Mouse (Mus musculus): ENCODE data around the gene Vinac1. TPM values are rescaled to one million over a fixed set of nuclear protein-coding genes. Genes with fewer than 3 reads are reported as not detected.

The Vinac1 gene
- polyA plus RNA-seq, 1 experiment from 2014 or later = not detected

DNA sequence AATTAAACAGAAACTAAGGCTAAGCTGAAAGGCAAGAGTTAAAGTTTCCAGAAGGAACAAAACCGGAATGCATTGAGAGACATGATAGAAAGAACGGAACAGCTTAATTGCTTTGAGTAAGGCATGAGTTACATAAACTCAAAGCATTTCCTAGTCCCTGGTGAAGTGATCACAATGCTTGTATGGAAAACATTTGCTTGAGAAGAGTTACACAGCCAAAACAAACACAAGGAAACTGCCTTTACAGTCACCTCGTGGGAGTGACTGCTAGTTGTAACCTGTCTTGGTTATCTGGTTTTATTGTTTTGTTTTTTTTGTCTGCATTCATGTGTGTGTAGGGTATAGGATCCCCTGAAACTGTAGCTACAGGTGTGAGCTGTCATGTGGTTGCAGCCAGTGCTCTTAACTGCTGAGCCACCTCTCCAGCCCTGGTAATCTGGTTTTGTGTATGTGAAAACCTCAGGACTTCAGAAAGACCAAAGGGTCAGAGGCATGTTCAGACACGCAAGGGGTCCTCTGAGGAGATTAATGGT is 4.5 kb upstream of the Vinac1 start:
- H3K27ac ChIP-seq (ENCODE audit: low read length) = no peak overlapping the region
- no peak for ATAC-seq (ENCODE audit: low read depth)
- no peaks in the 10 kb centered on the region for H3K9me3 ChIP-seq (replicated peaks; ENCODE audit: control insufficient read depth, low read length)
- no peak overlapping the region for H3K4me3 ChIP-seq (ENCODE audit: low read depth, low read length)
- H3K4me1 ChIP-seq (ENCODE audit: control insufficient read depth, low read depth, low read length) = peaks cover 6% of the 10 kb centered on the region
- 45% methylated on average over 4 of the region's 4 CpGs for WGBS (ENCODE audit: insufficient replicate concordance)
- no peaks in the 10 kb centered on the region for H3K27me3 ChIP-seq (ENCODE audit: control insufficient read depth, insufficient read depth, low read depth, low read length)
- no peak overlapping the region for H3K9ac ChIP-seq (ENCODE audit: low read depth, low read length)
- no peak overlapping the region for H3K4me2 ChIP-seq (ENCODE audit: low read depth, low read length)
- no peaks in the 10 kb centered on the region for H3K36me3 ChIP-seq (ENCODE audit: control insufficient read depth, insufficient read depth)

DNA sequence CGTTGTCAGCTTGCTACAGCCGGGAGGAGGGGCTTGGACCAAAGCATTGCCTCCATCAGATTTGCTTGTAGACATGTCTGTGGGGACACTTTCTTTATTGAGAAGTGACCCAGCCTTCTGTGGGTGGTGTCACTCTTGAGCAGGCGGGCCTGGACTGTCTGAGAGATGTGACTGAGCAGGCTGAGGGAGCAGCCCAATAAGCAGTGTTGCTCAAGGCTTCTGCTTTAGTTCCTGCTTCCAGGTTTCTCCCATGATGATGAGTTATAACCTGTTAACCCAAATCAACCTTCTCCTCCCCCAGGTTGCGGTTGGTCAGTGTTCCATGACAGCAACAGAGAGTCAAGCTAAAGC is 1.2 kb downstream of the Vinac1 start:
- no peaks in the 10 kb centered on the region for H3K9me3 ChIP-seq (replicated peaks; ENCODE audit: control insufficient read depth, low read length)
- H3K9ac ChIP-seq (ENCODE audit: low read depth, low read length) = no peak overlapping the region
- H3K4me2 ChIP-seq (ENCODE audit: low read depth, low read length) = no peak overlapping the region
- 72% methylated on average over 4 of the region's 4 CpGs for WGBS (ENCODE audit: insufficient replicate concordance)
- no peak overlapping the region for H3K27ac ChIP-seq (ENCODE audit: low read length)
- no peaks in the 10 kb centered on the region for H3K4me1 ChIP-seq (ENCODE audit: control insufficient read depth, low read depth, low read length)
- H3K27me3 ChIP-seq (ENCODE audit: control insufficient read depth, insufficient read depth, low read depth, low read length) = no peaks in the 10 kb centered on the region
- H3K4me3 ChIP-seq (ENCODE audit: low read depth, low read length) = no peak overlapping the region
- no peaks in the 10 kb centered on the region for H3K36me3 ChIP-seq (ENCODE audit: control insufficient read depth, insufficient read depth)
- ATAC-seq (ENCODE audit: low read depth) = no peak

- ATAC-seq (ENCODE audit: low read depth) = no peak
- Histone ChIP-seq H3K4me2 (ENCODE audit: low read depth, low read length) (no peak overlapping the region), H3K27ac (ENCODE audit: low read length) (no peak overlapping the region), H3K27me3 (ENCODE audit: control insufficient read depth, insufficient read depth, low read depth, low read length) (no peaks in the 10 kb centered on the region), H3K9ac (ENCODE audit: low read depth, low read length) (no peak overlapping the region), H3K4me3 (ENCODE audit: low read depth, low read length) (no peak overlapping the region), H3K36me3 (ENCODE audit: control insufficient read depth, insufficient read depth) (no peaks in the 10 kb centered on the region), H3K9me3 (replicated peaks; ENCODE audit: control insufficient read depth, low read length) (no peaks in the 10 kb centered on the region), H3K4me1 (ENCODE audit: control insufficient read depth, low read depth, low read length) (no peaks in the 10 kb centered on the region)
- 55% methylated on average over 6 of the region's 6 CpGs for WGBS (ENCODE audit: insufficient replicate concordance)
These were observed 1.7 kb downstream of the Vinac1 start for GRCm38 (mm10) chr2:129046172-129046845.

DNA sequence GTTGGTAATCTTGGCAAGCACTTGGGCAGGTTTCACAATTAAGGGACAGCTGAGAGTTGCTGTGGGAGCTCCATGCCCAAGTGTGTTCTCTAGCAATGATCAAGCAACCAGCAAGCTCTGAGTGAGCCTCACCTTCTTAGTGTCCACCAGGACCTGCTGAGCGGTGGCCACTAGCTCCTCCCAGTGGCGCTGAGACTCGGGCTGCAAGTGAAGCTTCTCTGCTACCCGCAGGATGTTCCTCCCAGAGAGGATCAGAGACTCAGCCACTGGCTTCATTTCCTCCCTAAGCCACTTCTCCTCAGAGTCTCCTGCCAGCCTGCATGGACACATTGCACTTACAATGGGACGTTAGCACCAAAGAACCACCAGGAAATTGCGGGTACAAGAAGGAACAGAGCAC is 7.4 kb downstream of the Vinac1 start:
- Histone ChIP-seq H3K4me2 (ENCODE audit: low read depth, low read length) (no peak overlapping the region), H3K36me3 (ENCODE audit: control insufficient read depth, insufficient read depth) (no peaks in the 10 kb centered on the region), H3K9me3 (replicated peaks; ENCODE audit: control insufficient read depth, low read length) (no peaks in the 10 kb centered on the region), H3K9ac (ENCODE audit: low read depth, low read length) (no peak overlapping the region), H3K27ac (ENCODE audit: low read length) (no peak overlapping the region), H3K27me3 (ENCODE audit: control insufficient read depth, insufficient read depth, low read depth, low read length) (peaks cover 29% of the 10 kb centered on the region), H3K4me1 (ENCODE audit: control insufficient read depth, low read depth, low read length) (peaks cover 2% of the 10 kb centered on the region), H3K4me3 (ENCODE audit: low read depth, low read length) (no peak overlapping the region)
- WGBS (ENCODE audit: insufficient replicate concordance) = 9% methylated on average over 6 of the region's 6 CpGs
- ATAC-seq (ENCODE audit: low read depth) = no peak

DNA sequence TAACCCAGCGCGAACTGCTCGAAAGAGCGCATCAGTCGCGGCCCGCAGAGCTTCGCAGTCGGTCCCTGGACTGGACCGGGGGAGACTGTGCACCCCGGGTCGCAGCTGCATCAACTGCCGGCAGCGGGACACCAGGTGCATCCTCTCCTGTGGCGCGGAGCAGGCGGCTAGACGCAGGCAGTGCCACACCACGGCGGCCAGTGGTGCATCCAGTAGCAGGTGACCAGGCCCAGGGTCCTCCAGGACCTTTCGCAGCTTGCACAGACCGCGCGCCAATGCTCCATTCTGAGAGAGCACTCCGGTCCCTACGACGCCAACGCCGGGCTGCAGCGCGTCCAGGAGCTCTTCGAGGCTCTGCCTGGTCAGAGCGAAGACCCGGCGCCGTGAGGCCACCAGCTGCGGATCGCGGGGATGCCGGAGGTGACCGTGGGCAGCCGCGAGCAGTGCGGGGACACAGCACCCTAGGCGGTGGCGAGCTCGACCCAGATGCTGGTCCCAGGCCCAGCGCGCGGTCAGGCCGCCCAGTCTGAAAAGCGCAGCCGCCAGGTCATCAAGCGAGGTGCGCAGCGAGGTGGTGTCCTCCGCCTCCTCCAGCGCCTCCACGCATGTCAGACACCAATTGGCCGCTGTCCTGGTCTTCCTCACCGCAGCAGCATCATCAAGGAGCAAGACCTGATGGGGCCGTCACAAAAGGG is 8.9 kb downstream of the Vinac1 start:
- Histone ChIP-seq H3K9me3 (replicated peaks; ENCODE audit: control insufficient read depth, low read length) (no peaks in the 10 kb centered on the region), H3K4me1 (ENCODE audit: control insufficient read depth, low read depth, low read length) (peaks cover 2% of the 10 kb centered on the region), H3K4me2 (ENCODE audit: low read depth, low read length) (peak overlapping the region; percentile 46), H3K27me3 (ENCODE audit: control insufficient read depth, insufficient read depth, low read depth, low read length) (peaks cover 29% of the 10 kb centered on the region), H3K27ac (ENCODE audit: low read length) (no peak overlapping the region), H3K36me3 (ENCODE audit: control insufficient read depth, insufficient read depth) (no peaks in the 10 kb centered on the region), H3K4me3 (ENCODE audit: low read depth, low read length) (peak overlapping the region; percentile 31), H3K9ac (ENCODE audit: low read depth, low read length) (no peak overlapping the region)
- ATAC-seq (ENCODE audit: low read depth) = no peak
- WGBS (ENCODE audit: insufficient replicate concordance) = 4% methylated on average over 62 of the region's 62 CpGs

DNA sequence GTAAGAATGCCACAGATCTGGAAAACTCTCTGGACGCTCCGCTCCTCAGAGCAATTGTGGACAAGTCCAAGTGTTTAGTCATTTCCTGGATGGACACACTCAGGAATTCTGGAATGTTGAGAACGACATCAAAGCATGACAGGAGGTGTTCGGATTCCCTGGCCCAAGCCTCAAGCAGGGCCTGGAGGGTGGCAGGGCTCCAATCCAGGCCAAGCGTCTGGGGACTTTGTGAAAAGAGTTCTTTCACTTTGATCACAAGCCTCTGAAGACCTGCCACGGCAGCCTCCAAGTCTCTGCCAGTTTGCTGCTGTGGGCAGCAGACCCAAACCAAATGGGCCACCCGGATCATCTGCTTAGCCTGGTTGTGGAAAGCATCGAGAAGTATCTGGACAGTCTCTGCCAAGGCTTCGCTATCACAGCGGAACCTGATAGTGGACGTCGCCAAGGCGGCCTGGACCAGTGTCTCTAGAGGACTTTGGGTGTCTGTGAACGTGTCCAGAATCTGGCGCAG is 9.5 kb downstream of the Vinac1 start:
- peak overlapping the region; percentile 31 for H3K4me3 ChIP-seq (ENCODE audit: low read depth, low read length)
- ATAC-seq (ENCODE audit: low read depth) = no peak
- H3K36me3 ChIP-seq (ENCODE audit: control insufficient read depth, insufficient read depth) = no peaks in the 10 kb centered on the region
- 28% methylated on average over 15 of the region's 15 CpGs for WGBS (ENCODE audit: insufficient replicate concordance)
- H3K4me2 ChIP-seq (ENCODE audit: low read depth, low read length) = peak overlapping the region; percentile 46
- H3K27me3 ChIP-seq (ENCODE audit: control insufficient read depth, insufficient read depth, low read depth, low read length) = peaks cover 29% of the 10 kb centered on the region
- no peaks in the 10 kb centered on the region for H3K9me3 ChIP-seq (replicated peaks; ENCODE audit: control insufficient read depth, low read length)
- H3K9ac ChIP-seq (ENCODE audit: low read depth, low read length) = no peak overlapping the region
- H3K4me1 ChIP-seq (ENCODE audit: control insufficient read depth, low read depth, low read length) = peaks cover 2% of the 10 kb centered on the region
- no peak overlapping the region for H3K27ac ChIP-seq (ENCODE audit: low read length)

GRCm38 (mm10) chr2:129035381-129035780 is 12.6 kb downstream of the Vinac1 start:
- Histone ChIP-seq H3K4me3 (ENCODE audit: low read depth, low read length) (no peak overlapping the region), H3K27me3 (ENCODE audit: control insufficient read depth, insufficient read depth, low read depth, low read length) (peaks cover 26% of the 10 kb centered on the region), H3K4me1 (ENCODE audit: control insufficient read depth, low read depth, low read length) (peaks cover 2% of the 10 kb centered on the region), H3K36me3 (ENCODE audit: control insufficient read depth, insufficient read depth) (no peaks in the 10 kb centered on the region), H3K4me2 (ENCODE audit: low read depth, low read length) (no peak overlapping the region), H3K9me3 (replicated peaks; ENCODE audit: control insufficient read depth, low read length) (no peaks in the 10 kb centered on the region), H3K27ac (ENCODE audit: low read length) (no peak overlapping the region), H3K9ac (ENCODE audit: low read depth, low read length) (no peak overlapping the region)
- no peak for ATAC-seq (ENCODE audit: low read depth)
- WGBS (ENCODE audit: insufficient replicate concordance) = 59% methylated on average over 5 of the region's 5 CpGs

- ATAC-seq (ENCODE audit: low read depth) = no peak
- Histone ChIP-seq H3K27ac (ENCODE audit: low read length) (no peak overlapping the region), H3K9me3 (replicated peaks; ENCODE audit: control insufficient read depth, low read length) (no peaks in the 10 kb centered on the region), H3K4me3 (ENCODE audit: low read depth, low read length) (no peak overlapping the region), H3K27me3 (ENCODE audit: control insufficient read depth, insufficient read depth, low read depth, low read length) (no peaks in the 10 kb centered on the region), H3K4me1 (ENCODE audit: control insufficient read depth, low read depth, low read length) (no peaks in the 10 kb centered on the region), H3K4me2 (ENCODE audit: low read depth, low read length) (no peak overlapping the region), H3K9ac (ENCODE audit: low read depth, low read length) (no peak overlapping the region), H3K36me3 (ENCODE audit: control insufficient read depth, insufficient read depth) (no peaks in the 10 kb centered on the region)
- WGBS (ENCODE audit: insufficient replicate concordance) = 60% methylated on average over 9 of the region's 9 CpGs
These were observed 23.2 kb downstream of the Vinac1 start for GRCm38 (mm10) chr2:129024820-129025219.

- Histone ChIP-seq H3K9ac (ENCODE audit: low read depth, low read length) (no peak overlapping the region), H3K4me1 (ENCODE audit: control insufficient read depth, low read depth, low read length) (no peaks in the 10 kb centered on the region), H3K4me3 (ENCODE audit: low read depth, low read length) (no peak overlapping the region), H3K36me3 (ENCODE audit: control insufficient read depth, insufficient read depth) (no peaks in the 10 kb centered on the region), H3K4me2 (ENCODE audit: low read depth, low read length) (no peak overlapping the region), H3K27me3 (ENCODE audit: control insufficient read depth, insufficient read depth, low read depth, low read length) (no peaks in the 10 kb centered on the region), H3K27ac (ENCODE audit: low read length) (no peak overlapping the region), H3K9me3 (replicated peaks; ENCODE audit: control insufficient read depth, low read length) (no peaks in the 10 kb centered on the region)
- ATAC-seq (ENCODE audit: low read depth) = no peak
- 63% methylated on average over 2 of the region's 2 CpGs for WGBS (ENCODE audit: insufficient replicate concordance)
These were observed 27.9 kb downstream of the Vinac1 start for GRCm38 (mm10) chr2:129020106-129020505.
